Mouse (Mus musculus) lung, postnatal 0 days (tissue): ENCODE measurements around the gene Aurkb.

ENCODE experiments used
- CTCF ChIP-seq: IDR thresholded peaks from 2 replicates; pipeline ENCODE4 v1.5.1; 2016; ENCODE audit warnings: antibody characterized with exemption, mild to moderate bottlenecking
- EP300 ChIP-seq: IDR thresholded peaks from 2 replicates; pipeline ENCODE4 v1.6.1; 2016; ENCODE audit warnings: antibody characterized with exemption, mild to moderate bottlenecking, control low read depth

DNA sequence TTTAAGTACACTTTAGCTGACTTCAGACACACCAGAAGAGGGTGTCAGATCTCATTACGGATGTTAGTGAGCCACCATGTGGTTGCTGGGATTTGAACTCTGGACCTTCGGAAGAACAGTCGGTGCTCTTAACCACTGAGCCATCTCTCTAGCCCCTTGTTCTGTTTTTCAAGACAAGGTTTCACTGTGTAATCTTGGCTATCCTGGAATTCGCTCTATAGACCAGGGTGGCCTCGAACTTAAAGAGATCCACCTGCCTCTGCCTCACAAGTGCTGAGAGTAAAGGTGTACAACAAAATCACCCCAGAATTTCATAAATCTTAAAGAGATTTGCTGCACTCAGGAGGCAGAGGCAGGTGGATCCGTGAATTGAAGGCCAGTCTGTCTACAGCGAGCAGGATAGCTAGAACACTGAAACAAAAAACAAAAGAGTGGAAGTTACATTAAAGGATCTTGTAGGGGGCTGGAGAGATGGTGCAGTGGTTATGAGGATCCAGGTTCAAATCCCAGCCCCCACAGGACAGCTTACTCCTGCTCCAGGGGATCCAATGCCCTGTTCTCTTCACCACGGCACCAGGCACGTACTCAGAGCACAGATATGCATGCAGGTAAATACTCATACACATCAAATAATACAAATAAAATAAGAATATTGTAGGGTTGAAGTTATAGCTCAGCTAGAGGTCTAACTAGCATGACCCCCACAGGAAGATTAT is 30.5 kb downstream of the Aurkb start:
- TF ChIP-seq CTCF (no peak), EP300 (no peak)
